Mouse (Mus musculus): ENCODE measurements around the gene Cnnm4.

- TF ChIP-seq POLR2A (IDR thresholded peaks at IDR 0.05; ENCODE audit: control insufficient read depth in 1 of 2, insufficient read depth in 1 of 2, low read depth in 1 of 2, low read length in 2 of 2, poor library complexity in 1 of 2), result no peak
- no peak for TF ChIP-seq CTCF (IDR thresholded peaks at IDR 0.05 in 2 of 3, conservative IDR thresholded peaks at IDR 0.05 in 1 of 3; ENCODE audit: control insufficient read depth in 1 of 3, insufficient read depth in 1 of 3, low read depth in 2 of 3, low read length in 3 of 3, poor library complexity in 1 of 3, severe bottlenecking in 1 of 3)
- no peak for TF ChIP-seq EP300 (IDR thresholded peaks at IDR 0.05; ENCODE audit: low read depth in 1 of 2, low read length in 2 of 2)
- no peak for TF ChIP-seq POLR2AphosphoS2 (IDR thresholded peaks at IDR 0.05; ENCODE audit: low read length)
- no peak for TF ChIP-seq HCFC1 (IDR thresholded peaks at IDR 0.05; ENCODE audit: low read depth, low read length)
- no peak for TF ChIP-seq POLR2AphosphoS5 (IDR thresholded peaks at IDR 0.05; ENCODE audit: borderline replicate concordance, low read depth, low read length)
- TF ChIP-seq MAX (IDR thresholded peaks at IDR 0.05; ENCODE audit: low read length), result no peak
These were observed 64.9 kb downstream of the Cnnm4 start for GRCm38 (mm10) chr1:36536397-36536728.
